Mouse (Mus musculus) spleen, adult 2 months (tissue): ENCODE measurements around the gene Brms1. TPM values are rescaled to one million over a fixed set of nuclear protein-coding genes. Genes with fewer than 3 reads are reported as not detected.

Experiments used
- DNase-seq, 2 experiments: peaks; one replicate each; pipeline versions ENCODE4 v3.0.0 to v3.0.0-alpha.2; 2012 to 2021; ENCODE audit warnings: low spot score in 2 of 2, low read depth in 1 of 2
- H3K27ac ChIP-seq: fragments of 200-500 bp; 2 replicates; pipeline ENCODE4 v1.5.1; 2012; ENCODE audit warnings: low read length, inconsistent platforms; ENCODE audit not compliant: insufficient read depth
- H3K27me3 ChIP-seq: fragments of 200-500 bp; 2 replicates; pipeline ENCODE4 v1.6.1; 2012; ENCODE audit warnings: mild to moderate bottlenecking, moderate library complexity, low read length, inconsistent platforms; ENCODE audit not compliant: control insufficient read depth, insufficient read depth
- H3K36me3 ChIP-seq: fragments of 200-500 bp; 2 replicates; pipeline ENCODE4 v1.6.1; 2012; ENCODE audit warnings: mild to moderate bottlenecking, low read length, inconsistent platforms; ENCODE audit not compliant: control insufficient read depth, insufficient read depth
- H3K4me1 ChIP-seq: fragments of 200-500 bp; 2 replicates; pipeline ENCODE4 v1.6.1; 2011; ENCODE audit warnings: inconsistent platforms; ENCODE audit not compliant: control insufficient read depth, insufficient read depth, insufficient read length
- H3K4me3 ChIP-seq: fragments of 200-500 bp; 2 replicates; pipeline ENCODE4 v1.5.1; 2011; ENCODE audit warnings: mild to moderate bottlenecking, inconsistent platforms; ENCODE audit not compliant: insufficient read depth, insufficient read length; ENCODE audit errors: extremely low read depth
- CTCF ChIP-seq: fragments of 200-500 bp; IDR thresholded peaks from 2 replicates; pipeline ENCODE4 v1.5.1; 2011; ENCODE audit warnings: mild to moderate bottlenecking, inconsistent platforms; ENCODE audit not compliant: insufficient read depth, insufficient read length, insufficient replicate concordance; ENCODE audit errors: extremely low read depth
- POLR2A ChIP-seq: fragments of 200-500 bp; IDR thresholded peaks from 2 replicates; pipeline ENCODE4 v1.6.1; 2011; ENCODE audit warnings: low read depth, low read length, inconsistent platforms
- WGBS: fragments of 180-500 bp; shearing (Covaris S2); methylation state at CpG from one replicate; pipeline ENCODE4 v1.1.7; 2018; 5-methylcytosine and 5-hydroxymethylcytosine counted together
- polyA plus RNA-seq: library from polyadenylated mRNA; depleted of rRNA; stranded (reverse); fragments of >200 nt; gene quantifications from 2 replicates; pipeline ENCODE4 v1.2.3, GENCODE M21; 2012; rRNA removed

The Brms1 gene
- polyA plus RNA-seq, 1 experiment = 35.8 TPM

DNA sequence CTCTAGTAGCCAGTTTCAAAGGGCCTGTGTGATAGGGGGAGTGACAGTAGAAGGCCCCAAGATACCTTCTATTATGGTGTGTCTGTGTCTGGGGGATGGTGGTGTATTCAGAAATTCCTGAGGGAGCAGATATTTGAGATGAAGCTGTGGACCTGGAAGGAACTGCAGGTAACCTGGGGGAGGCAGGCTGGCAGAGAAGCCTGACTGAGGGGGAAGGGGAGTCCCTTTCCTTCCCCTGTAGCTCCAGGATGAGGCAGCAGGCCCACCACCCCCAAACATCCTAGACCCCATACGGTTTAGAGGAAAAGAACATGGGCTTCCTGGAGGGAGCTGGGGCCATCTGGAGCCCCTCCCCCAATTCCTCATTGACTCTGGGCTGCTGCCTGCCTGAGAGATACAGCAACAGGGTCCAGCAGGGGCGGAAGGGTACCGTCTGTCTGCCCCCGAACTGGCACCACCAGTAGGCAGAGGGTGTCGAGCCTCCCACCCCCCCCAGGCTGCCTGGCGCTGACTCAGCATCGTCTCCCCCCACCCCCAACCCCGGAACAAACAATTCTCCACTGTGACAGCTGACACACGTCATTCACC lies 54.8 kb downstream of the Brms1 start:
- Histone ChIP-seq H3K36me3 (peaks cover 21% of the 10 kb centered on the region), H3K27ac (no peak overlapping the region), H3K4me3 (no peak overlapping the region), H3K27me3 (peaks cover 4% of the 10 kb centered on the region), H3K4me1 (peaks cover 8% of the 10 kb centered on the region)
- WGBS = 10% methylated on average over 9 of the region's 9 CpGs
- no peak for TF ChIP-seq CTCF
- TF ChIP-seq POLR2A = no peak
- DNase-seq = no peak

DNA sequence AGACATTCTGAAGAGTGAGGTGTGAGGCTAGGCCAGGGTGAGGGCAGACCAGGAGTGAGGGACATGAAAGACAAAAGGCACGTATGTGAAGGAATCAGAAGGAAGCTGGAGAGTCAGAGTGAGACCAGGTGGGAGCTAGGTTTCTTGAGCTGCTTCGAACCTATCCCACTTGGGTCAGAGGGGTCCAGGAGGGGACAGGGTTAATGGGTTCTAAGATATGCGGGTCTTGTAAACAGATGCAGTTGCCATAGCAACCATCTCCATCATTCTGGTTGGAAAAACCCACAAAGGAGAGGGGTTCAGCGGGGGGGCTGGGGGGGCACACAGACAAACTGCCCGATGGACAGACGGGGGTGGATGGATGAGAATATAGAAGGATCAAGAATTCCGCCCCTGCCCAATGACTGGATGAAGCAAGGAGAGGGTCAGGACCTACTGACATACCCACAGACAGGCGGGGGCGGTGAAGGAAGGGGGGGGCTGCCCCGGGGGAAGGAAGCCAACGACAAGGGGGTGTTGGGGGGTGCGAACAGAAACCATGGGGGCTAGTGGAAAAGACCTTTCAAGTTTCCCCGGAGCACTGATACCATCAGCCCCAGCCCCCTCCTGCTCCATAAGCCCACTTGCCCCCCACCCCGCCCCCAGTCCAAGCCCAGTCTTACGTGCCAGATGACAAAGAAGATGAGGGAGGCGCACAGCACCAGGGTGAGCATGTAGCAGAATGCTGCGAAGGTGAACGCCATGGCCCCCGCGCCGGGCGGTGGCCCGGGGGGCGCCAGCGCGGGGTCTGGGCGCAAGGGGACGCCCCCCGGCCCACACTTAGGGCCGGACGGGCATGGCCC lies 56.6 kb downstream of the Brms1 start:
- Histone ChIP-seq H3K4me3 (peak overlapping the region; percentile 27; the same call in 1 of the 2 replicates), H3K4me1 (peaks cover 8% of the 10 kb centered on the region), H3K36me3 (peaks cover 27% of the 10 kb centered on the region), H3K27me3 (peaks cover 4% of the 10 kb centered on the region), H3K27ac (no peak overlapping the region)
- no peak for TF ChIP-seq CTCF
- no peak for TF ChIP-seq POLR2A
- no peak for DNase-seq
- WGBS = 11% methylated on average over 24 of the region's 31 CpGs

DNA sequence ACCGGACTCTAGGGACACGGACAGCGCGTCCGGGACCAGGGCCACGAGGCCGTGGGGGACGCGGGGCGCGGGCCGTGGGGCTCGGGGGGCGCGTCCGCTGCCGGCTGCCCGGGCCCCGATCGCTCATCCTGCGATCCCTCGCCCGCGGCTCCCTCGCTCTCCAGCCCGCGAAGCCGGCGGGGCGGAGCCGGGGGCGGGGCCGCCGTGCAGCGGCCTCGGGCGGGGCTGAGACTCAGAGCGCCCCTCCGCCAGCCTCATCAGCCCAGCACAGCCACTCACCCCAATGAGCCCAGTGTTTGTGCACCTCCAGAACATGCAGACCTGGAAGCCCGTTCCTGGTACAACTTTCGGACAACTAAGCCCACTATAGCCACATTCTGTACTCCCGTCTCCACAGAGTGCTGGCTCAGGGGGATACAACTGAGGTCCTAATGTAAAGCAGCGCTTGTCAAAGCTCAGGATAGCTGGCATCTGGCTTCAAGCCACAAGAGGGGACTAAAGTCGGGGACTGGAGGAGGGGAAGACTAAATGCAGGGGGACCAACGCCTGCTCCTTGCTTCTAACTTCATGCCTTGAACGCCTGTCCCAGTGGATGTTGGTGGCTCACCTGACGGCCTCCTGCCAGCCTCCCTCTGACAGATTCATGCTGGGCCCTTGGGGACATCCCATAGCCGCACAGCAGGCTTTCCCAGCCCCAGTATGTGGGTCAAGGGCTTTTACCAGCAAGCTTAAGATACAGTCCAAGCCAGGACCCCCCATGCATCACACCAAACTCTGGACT lies 57.4 kb downstream of the Brms1 start, which contains the start of gene Cnih2:
Cnih2 (minus strand) TSS at position 159 of the 781 bp plus-strand sequence.
- Histone ChIP-seq H3K27ac (no peak within 1 kb of the TSS), H3K36me3 (peaks cover 33% of the 10 kb centered on the region), H3K4me1 (peaks cover 8% of the 10 kb centered on the region), H3K4me3 (peak within 1 kb of the TSS; percentile 27; the same call in 1 of the 2 replicates), H3K27me3 (peaks cover 4% of the 10 kb centered on the region)
- DNase-seq = no peak
- WGBS = 12% methylated on average over 45 of the region's 48 CpGs
- no peak for TF ChIP-seq POLR2A
- TF ChIP-seq CTCF = no peak

Other genes starting within 250 kb of the Brms1 start
- 34.6 and 40.5 TPM in 2 replicates for gene Rbm4, start 247.5 kb upstream of the Brms1 start, polyA plus RNA-seq
- gene Gm21992, start 229.7 kb upstream of the Brms1 start, polyA plus RNA-seq = 12.0 and 15.0 TPM in 2 replicates
- gene Rbm14, start 229.7 kb upstream of the Brms1 start, polyA plus RNA-seq = 50.0 and 69.3 TPM in 2 replicates
- 19.3 and 20.8 TPM in 2 replicates for gene Ccs, start 202.0 kb upstream of the Brms1 start, polyA plus RNA-seq
- 0.02 TPM in 2 replicates for gene Ccdc87, start 202.0 kb upstream of the Brms1 start, polyA plus RNA-seq
- gene Ctsf, start 186.2 kb upstream of the Brms1 start, polyA plus RNA-seq = 31.3 and 35.0 TPM in 2 replicates
- gene Actn3, start 163.4 kb upstream of the Brms1 start, polyA plus RNA-seq = 0.06 and 0.32 TPM in 2 replicates
- 25.0 and 35.6 TPM in 2 replicates for gene Zdhhc24, start 162.7 kb upstream of the Brms1 start, polyA plus RNA-seq
- 1.3 and 2.6 TPM in 2 replicates for gene Bbs1, start 134.7 kb upstream of the Brms1 start, polyA plus RNA-seq
- gene Dpp3, start 113.1 kb upstream of the Brms1 start, polyA plus RNA-seq = 79.5 and 98.8 TPM in 2 replicates
- gene Peli3, start 98.2 kb upstream of the Brms1 start, polyA plus RNA-seq = 1.0 and 1.5 TPM in 2 replicates
- gene Mrpl11, start 79.2 kb upstream of the Brms1 start, polyA plus RNA-seq = 14.1 and 14.5 TPM in 2 replicates
- 0.72 and 1.1 TPM in 2 replicates for gene Npas4, start 51.0 kb upstream of the Brms1 start, polyA plus RNA-seq
- 6.8 and 8.8 TPM in 2 replicates for gene Slc29a2, start 17.5 kb upstream of the Brms1 start, polyA plus RNA-seq
- 9.7 and 12.0 TPM in 2 replicates for gene B4gat1, start 2.5 kb upstream of the Brms1 start, polyA plus RNA-seq
- gene AC124502.3, start 2.5 kb upstream of the Brms1 start, polyA plus RNA-seq = 0.36 and 0.79 TPM in 2 replicates
- 1.9 and 2.6 TPM in 2 replicates for gene Rin1, start 9.1 kb downstream of the Brms1 start, polyA plus RNA-seq
- 5.5 and 6.3 TPM in 2 replicates for gene Cd248, start 26.7 kb downstream of the Brms1 start, polyA plus RNA-seq
- 0.69 and 1.4 TPM in 2 replicates for gene Tmem151a, start 44.2 kb downstream of the Brms1 start, polyA plus RNA-seq
- 60.5 and 84.1 TPM in 2 replicates for gene Yif1a, start 47.2 kb downstream of the Brms1 start, polyA plus RNA-seq
- 0.94 and 1.4 TPM in 2 replicates for gene Cnih2, start 57.2 kb downstream of the Brms1 start, polyA plus RNA-seq
- gene Rab1b, start 65.7 kb downstream of the Brms1 start, polyA plus RNA-seq = 116 and 138 TPM in 2 replicates
- gene Klc2, start 77.2 kb downstream of the Brms1 start, polyA plus RNA-seq = 26.8 and 27.9 TPM in 2 replicates
- 35.0 and 44.5 TPM in 2 replicates for gene Pacs1, start 231.8 kb downstream of the Brms1 start, polyA plus RNA-seq